ENCODE assay signal across 8 mouse cellular contexts in genomic region chr11:103102725-103103349, GRCm38 (mm10). TPM values are rescaled to one million over a fixed set of nuclear protein-coding genes. Genes with fewer than 3 reads are reported as not detected.
DNase-seq lines count a peak whose midpoint lies in the region; ATAC-seq lines count a peak whose summit lies in the region.

No protein-coding gene starts in this region.

- peak overlapping the region; percentile 96 for H3K4me2 ChIP-seq in embryonic facial prominence, embryonic 14.5 days (ENCODE audit: low read depth, low read length)
- H3K4me2 ChIP-seq in limb, embryonic 15.5 days: peak overlapping the region; percentile 92

- H3K9ac ChIP-seq in embryonic facial prominence, embryonic 14.5 days (ENCODE audit: low read depth, low read length): peak overlapping the region; percentile 58
- peak overlapping the region; percentile 27 for H3K9ac ChIP-seq in limb, embryonic 15.5 days

- 1% methylated on average over 30 of the region's 35 CpGs for WGBS in embryonic facial prominence, embryonic 14.5 days
- WGBS in limb, embryonic 15.5 days: 2% methylated on average over 35 of the region's 35 CpGs

- no peaks in the 10 kb centered on the region for H3K9me3 ChIP-seq in embryonic facial prominence, embryonic 14.5 days (ENCODE audit: control insufficient read depth, low read length)
- no peaks in the 10 kb centered on the region for H3K9me3 ChIP-seq in limb, embryonic 15.5 days

- H3K27me3 ChIP-seq in embryonic facial prominence, embryonic 14.5 days (replicated peaks; ENCODE audit: control insufficient read depth, insufficient read depth, low read length): peaks cover 23% of the 10 kb centered on the region
- peaks cover 13% of the 10 kb centered on the region; the same call in 1 of the 2 replicates for H3K27me3 ChIP-seq in limb, embryonic 15.5 days

- peak overlapping the region; percentile 59 for H3K4me3 ChIP-seq in embryonic facial prominence, embryonic 14.5 days (ENCODE audit: low read depth, low read length)
- peak overlapping the region; percentile 68 for H3K4me3 ChIP-seq in limb, embryonic 15.5 days

- H3K36me3 ChIP-seq in embryonic facial prominence, embryonic 14.5 days (ENCODE audit: control insufficient read depth, insufficient read depth, low read length): no peaks in the 10 kb centered on the region
- H3K36me3 ChIP-seq in limb, embryonic 15.5 days: peaks cover 6% of the 10 kb centered on the region; the same call in 1 of the 2 replicates

- DNase-seq in 3T3-L1 (ENCODE audit: low read depth, low spot score): peak; percentile 97
- peak; percentile 99 for DNase-seq in adrenal gland, postnatal 4 days (ENCODE audit: low spot score in 2 of 2)
- DNase-seq in embryonic facial prominence, embryonic 14.5 days (ENCODE audit: low spot score): peak; percentile 97
- peak; percentile 98 for DNase-seq in heart, adult 8-10 months (ENCODE audit: low spot score)
- peak; percentile 99 for DNase-seq in kidney, adult 9 months
- DNase-seq in monocyte, adult 2 months (ENCODE audit: low read depth in 1 of 2, low spot score in 2 of 2): peak; percentile 96 to 99
- DNase-seq in spleen, postnatal 36 days (ENCODE audit: low spot score in 2 of 2): peak; percentile 94 to 97

- H3K4me1 ChIP-seq in embryonic facial prominence, embryonic 14.5 days (ENCODE audit: control insufficient read depth, insufficient read depth, low read length): peaks cover 13% of the 10 kb centered on the region
- H3K4me1 ChIP-seq in limb, embryonic 15.5 days: peaks cover 35% of the 10 kb centered on the region

- ATAC-seq in embryonic facial prominence, embryonic 14.5 days (ENCODE audit: low read depth): peak; percentile 92
- ATAC-seq in limb, embryonic 15.5 days (ENCODE audit: insufficient number of reproducible peaks, low FRiP score, low TSS enrichment, low read depth): peak; percentile 86

- no peak overlapping the region for H3K27ac ChIP-seq in embryonic facial prominence, embryonic 14.5 days (replicated peaks; ENCODE audit: low read depth, low read length)
- peak overlapping the region; percentile 57 for H3K27ac ChIP-seq in limb, embryonic 15.5 days

RNA-seq across cellular contexts. Expression of gene Acbd4, which starts 1.4 kb away (rescaled TPM):
- total RNA-seq in adrenal gland, postnatal 4 days (2021): 10 to 100 TPM; 58.4 to 64.4 TPM
- polyA plus RNA-seq in embryonic facial prominence, embryonic 14.5 days (2014; fragmentation: Nextera tagmentation; extraction: Ambion mirVana): 15.0 and 21.4 TPM in 2 replicates
- 10 to 100 TPM; 24.1 to 39.8 (median 32.0) TPM for total RNA-seq in heart, adult 8-10 months (2022)
- polyA plus RNA-seq in limb, embryonic 15.5 days (2015; fragmentation: Nextera tagmentation; extraction: Ambion mirVana): 27.8 and 34.6 TPM in 2 replicates

RNA-seq across cellular contexts. Expression of gene Plcd3, which starts 1.4 kb away (rescaled TPM):
- total RNA-seq in adrenal gland, postnatal 4 days (2021): 1 to 10 TPM; 8.7 to 8.9 TPM
- 3.0 and 3.2 TPM in 2 replicates for polyA plus RNA-seq in embryonic facial prominence, embryonic 14.5 days (2014; fragmentation: Nextera tagmentation; extraction: Ambion mirVana)
- total RNA-seq in heart, adult 8-10 months (2022): 10 to 100 TPM; 10.7 to 19.1 (median 12.1) TPM
- polyA plus RNA-seq in limb, embryonic 15.5 days (2015; fragmentation: Nextera tagmentation; extraction: Ambion mirVana): 6.5 and 7.6 TPM in 2 replicates

RNA-seq across cellular contexts. Expression of gene Hexim1, which starts 13.2 kb away (rescaled TPM):
- total RNA-seq in adrenal gland, postnatal 4 days (2021): 10 to 100 TPM; 50.6 to 53.4 TPM
- polyA plus RNA-seq in embryonic facial prominence, embryonic 14.5 days (2014; fragmentation: Nextera tagmentation; extraction: Ambion mirVana): 7.3 and 8.9 TPM in 2 replicates
- total RNA-seq in heart, adult 8-10 months (2022): 10 to 100 TPM; 15.9 to 18.6 (median 17.0) TPM
- 5.0 and 5.8 TPM in 2 replicates for polyA plus RNA-seq in limb, embryonic 15.5 days (2015; fragmentation: Nextera tagmentation; extraction: Ambion mirVana)

RNA-seq across cellular contexts. Expression of gene Hexim2, which starts 29.4 kb away (rescaled TPM):
- 10 to 100 TPM; 10.4 to 11.8 TPM for total RNA-seq in adrenal gland, postnatal 4 days (2021)
- polyA plus RNA-seq in embryonic facial prominence, embryonic 14.5 days (2014; fragmentation: Nextera tagmentation; extraction: Ambion mirVana): 6.8 and 9.5 TPM in 2 replicates
- total RNA-seq in heart, adult 8-10 months (2022): 1 to 10 TPM; 1.2 to 2.0 (median 1.9) TPM
- 11.7 and 12.2 TPM in 2 replicates for polyA plus RNA-seq in limb, embryonic 15.5 days (2015; fragmentation: Nextera tagmentation; extraction: Ambion mirVana)
